Mouse (Mus musculus): Measurements from ENCODE around the gene Tns4. TPM values are rescaled to one million over a fixed set of nuclear protein-coding genes. Genes with fewer than 3 reads are reported as not detected.

Gene Tns4
- total RNA-seq, 2 experiments from 2014 or later: not detected

DNA sequence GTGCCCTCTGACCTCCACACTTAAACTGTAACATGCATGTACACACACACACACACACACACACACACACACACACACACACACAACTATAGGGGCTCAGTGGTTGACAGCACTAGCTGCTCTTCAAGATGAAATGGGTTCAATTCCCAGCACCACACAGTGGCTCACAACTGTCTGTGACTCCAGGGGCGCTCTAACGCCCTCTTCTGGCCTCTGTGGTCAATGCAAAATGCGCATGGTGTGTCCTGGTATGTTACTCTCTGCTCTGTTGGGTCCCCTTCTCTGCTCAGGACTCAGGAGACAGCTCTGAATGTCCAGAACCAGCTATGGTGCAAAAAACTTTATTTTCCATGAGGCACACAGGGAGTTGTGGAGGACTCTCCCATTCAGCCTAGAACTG, 23.8 kb downstream of the Tns4 start:
- ATAC-seq (replicated peaks; ENCODE audit: low FRiP score, low TSS enrichment, poor library complexity, severe bottlenecking): 0 out of 2 replicates have a peak, but pooled peaks have one; percentile 34

DNA sequence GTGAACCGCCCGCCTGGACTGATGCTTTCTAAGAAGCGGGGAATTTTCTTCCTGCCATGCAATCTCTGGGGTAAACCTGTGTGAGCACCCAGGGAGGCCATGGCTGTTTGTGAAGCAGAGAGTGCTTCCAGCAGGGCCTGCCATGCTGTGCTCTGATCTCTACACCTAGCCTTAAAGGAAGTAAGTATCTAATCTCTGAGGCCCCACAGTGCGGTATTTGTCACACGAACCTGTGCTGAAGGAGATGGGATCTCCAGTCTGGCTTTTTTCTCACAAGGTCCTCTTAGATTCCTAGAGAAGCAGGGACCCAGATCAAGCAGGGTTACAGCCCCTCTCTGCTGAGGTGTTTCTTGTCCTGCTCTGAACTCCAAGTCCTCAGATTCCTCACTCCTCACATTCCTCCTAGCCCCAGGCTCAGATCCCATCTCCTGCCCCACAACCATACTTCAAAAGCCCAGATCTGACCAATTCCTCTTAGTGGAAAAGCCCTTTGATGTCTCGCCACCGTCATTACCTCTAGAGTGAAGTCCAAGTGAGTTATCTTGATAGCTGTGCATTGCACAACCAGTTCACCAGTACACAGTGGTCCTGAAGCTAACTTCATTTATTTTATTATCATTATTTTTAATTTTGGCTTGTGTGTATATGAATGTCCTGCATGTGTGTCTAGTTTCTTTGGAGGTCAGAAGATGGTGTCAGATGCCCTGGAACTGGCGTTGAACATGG, 25.5 kb downstream of the Tns4 start:
- no peak for ATAC-seq (replicated peaks; ENCODE audit: low FRiP score, low TSS enrichment, poor library complexity, severe bottlenecking)

DNA sequence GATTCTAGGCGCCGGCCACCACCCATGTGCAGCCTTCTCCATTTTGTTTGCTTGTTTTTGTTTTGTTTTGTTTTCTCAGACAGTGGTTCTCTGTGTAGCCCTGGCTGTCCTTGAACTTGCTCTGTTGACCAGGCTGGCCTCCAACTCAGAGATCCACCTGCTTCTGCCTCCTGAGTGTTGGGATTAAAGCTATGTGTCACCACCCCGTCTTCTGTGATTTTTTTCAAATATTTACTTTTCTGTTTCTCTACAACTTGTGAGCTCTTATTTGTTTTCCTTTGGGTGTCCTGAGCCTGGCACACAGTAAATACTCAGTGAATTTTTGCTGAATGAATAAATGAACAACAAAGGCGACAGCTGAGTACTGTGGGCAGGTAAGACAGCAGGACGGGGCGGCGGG, 26.4 kb downstream of the Tns4 start:
- no peak for ATAC-seq (replicated peaks; ENCODE audit: low FRiP score, low TSS enrichment, poor library complexity, severe bottlenecking)

DNA sequence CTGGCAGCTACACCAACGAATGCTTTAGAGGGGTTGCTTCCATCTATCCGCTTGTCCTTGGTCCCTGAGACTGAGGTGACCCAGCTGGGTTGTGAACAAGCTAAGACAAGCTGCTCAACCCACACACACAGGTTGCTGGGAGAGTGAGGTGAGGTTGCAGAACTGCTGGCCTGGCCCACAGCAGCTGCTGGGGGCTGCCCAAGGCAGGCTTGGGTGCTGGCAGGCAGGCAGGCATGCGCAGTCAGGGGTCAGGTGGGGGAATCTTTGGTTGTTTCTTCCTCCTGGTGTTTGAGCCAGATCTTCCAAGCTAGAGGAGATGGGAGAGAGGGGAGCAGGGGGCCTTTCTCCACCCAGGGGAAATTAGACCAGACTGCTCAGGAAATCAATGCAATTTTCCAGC, 28.7 kb downstream of the Tns4 start:
- ATAC-seq (replicated peaks; ENCODE audit: low FRiP score, low TSS enrichment, poor library complexity, severe bottlenecking): no peak

DNA sequence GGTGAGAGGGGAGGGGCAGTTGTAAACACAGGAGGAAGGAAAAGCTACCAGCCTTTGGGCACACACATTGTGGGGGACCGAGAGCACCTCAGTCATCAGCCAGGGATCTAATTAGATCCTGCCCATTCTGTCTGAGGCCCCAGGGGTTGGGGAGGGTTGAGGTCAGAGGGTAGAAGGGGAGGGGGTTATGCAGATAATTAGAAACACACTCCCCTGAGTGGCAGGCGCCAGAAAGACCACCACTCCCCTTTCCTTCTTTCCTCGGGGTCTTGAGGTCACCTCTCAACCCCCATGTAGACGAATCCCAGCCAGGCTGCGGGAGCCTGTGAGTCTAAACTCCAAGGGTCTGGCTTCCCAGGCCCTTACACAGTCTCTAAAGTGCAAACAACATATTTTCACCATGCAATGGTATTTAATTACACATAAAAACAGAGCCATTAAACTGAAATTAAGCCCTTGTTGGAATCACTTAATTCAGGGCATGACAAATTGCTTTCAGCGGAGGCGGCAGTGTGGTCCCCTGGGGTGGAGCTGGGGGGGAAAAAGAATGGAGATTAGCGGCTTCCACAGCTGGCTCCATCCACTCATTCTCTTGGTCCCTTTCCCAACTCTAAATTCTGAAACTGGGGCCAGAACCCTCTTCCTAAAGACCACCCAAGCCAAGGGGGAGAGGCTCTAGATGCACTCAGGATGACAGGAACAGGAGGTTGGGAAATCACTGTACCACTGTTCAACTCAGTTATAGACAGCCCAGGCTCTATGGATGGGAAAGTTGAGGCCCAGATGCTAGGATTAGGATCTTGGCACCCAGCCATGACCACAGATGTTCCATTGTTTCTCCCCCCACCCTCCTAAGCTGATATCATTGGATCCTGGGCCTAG, 33.3 kb downstream of the Tns4 start:
- no peak for ATAC-seq (replicated peaks; ENCODE audit: low FRiP score, low TSS enrichment, poor library complexity, severe bottlenecking)

DNA sequence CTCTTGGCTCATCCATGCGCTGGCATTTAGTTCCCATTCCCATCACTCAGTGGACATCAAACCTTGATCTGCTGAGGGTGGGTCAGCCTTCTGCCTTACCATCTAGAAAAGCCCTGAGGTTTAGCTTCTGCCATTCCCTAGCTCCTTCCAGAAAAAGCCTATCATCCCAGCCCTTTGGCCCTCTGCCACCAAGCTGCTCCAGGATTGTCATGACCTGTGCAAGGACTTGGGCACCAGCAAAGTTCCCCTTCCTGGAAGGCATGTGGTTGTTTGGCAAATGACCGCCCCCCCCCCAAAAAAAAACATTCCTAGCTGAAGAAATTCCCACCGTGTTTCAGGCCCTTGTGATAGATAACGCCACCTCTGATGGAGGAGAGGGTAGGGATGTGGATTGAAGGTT, 34.0 kb downstream of the Tns4 start:
- ATAC-seq (replicated peaks; ENCODE audit: low FRiP score, low TSS enrichment, poor library complexity, severe bottlenecking): no peak

DNA sequence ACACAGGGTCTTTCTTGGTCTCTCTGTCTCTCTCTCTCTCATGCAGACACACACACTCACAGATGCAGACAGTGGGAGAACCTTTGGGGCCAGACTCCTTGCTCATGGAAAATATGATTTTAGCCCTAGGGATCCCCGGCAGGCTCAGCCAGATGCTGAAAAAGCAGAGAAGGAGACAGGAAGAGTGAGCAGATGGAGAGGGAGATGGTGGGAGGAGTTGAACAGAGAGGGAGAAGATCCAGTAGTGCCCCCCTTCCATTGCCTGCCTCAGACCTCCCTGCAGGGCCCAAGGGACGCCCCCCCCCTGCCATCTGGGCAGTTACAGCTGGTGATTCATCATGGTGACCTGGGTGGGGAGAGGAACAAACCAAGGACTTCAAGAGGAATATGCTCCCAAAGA, 41.5 kb downstream of the Tns4 start:
- ATAC-seq (replicated peaks; ENCODE audit: low FRiP score, low TSS enrichment, poor library complexity, severe bottlenecking): no peak

DNA sequence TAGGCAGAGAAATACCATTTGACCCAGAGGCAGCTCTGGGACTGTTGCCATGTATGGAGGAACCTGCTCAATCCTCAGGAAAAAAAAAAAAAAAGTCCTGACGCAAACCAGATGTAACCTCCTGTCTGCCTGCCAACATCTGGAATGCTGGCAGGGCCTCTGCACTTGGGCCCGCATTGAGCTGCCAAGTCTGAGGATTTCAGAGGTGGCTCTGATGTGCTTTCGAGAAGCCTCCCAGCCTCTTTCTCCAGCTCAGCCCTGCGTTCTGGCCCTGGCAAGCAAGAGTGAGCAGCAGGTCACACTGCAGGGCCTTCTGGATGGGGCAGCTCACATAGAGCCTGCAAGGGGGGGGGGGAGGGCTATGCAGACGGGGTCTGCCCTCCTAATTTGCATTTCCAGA, 42.0 kb downstream of the Tns4 start:
- ATAC-seq (replicated peaks; ENCODE audit: low FRiP score, low TSS enrichment, poor library complexity, severe bottlenecking): no peak

DNA sequence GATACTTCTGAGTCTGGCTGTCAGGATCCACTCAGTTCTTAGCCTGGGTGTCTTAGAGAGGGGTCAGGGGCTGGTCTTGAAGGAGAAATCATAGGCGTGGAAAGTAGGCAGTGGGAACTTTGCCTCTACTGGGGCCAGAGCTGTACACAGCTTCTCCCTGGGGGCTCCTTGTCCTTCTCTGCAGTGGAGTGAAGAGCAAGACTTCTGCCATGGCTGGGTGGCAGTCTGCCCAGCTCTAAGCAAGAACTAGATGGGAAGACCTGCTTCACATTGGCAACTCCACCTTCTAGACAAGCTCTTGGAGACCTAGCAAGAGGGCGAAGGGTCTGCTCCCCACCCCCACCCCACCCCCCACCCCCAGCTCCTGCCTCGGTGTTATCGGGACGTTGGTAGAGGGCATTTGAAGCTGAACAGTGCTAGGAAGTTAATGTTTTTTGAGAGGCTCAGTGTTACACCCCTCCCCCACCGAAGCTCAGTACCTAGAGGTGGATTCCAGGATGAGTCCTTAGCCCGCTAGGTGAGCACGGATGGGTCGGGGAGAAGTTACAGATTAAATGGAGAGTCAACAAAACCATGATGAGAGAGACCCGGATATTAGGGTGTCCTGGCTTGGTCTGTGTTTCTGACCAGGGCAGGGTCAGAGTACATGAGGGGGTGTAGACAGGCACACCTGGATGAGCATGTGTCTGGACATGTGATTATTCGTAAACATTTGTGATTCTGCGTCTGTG, 43.8 kb downstream of the Tns4 start:
- ATAC-seq (replicated peaks; ENCODE audit: low FRiP score, low TSS enrichment, poor library complexity, severe bottlenecking): no peak

DNA sequence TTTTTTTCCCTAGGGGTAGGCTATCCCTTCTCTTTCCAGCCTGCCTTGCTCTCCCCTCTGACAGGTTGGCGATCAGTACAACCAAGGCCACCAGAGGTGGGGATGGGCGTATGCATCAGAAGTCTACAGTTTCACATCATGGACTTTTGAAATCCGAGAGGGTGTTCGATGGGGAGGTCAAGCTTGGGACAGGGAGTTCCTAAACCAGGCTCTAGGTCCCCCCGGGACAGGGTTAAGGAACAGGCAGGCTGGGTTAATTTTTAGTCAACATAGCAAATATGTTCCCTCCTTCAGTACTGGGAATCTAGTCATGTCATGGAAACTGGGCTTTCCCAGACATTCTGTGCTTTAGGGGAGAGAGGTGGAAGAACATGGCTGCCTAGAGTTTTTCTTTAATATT, 44.8 kb downstream of the Tns4 start:
- ATAC-seq (replicated peaks; ENCODE audit: low FRiP score, low TSS enrichment, poor library complexity, severe bottlenecking): no peak

DNA sequence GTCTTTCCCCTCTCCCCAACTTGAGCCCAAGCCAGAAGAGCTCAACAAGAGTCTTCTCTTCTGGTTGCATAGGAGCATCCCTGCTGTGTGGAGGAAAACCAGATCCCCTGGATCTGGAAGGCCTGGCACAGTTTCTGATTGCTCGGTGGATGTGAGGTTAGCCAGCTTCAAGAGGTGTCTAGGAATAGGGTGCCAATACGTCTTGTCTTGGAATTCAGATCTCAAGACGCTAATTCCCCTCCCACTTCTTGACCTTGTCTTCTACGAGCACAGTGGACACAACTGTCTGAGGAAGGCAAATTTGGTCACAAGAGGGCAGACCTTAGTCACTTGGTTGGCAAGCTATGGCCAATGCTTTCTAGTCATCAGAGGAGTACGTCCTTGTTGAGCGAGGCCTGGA, 45.5 kb downstream of the Tns4 start:
- ATAC-seq (replicated peaks; ENCODE audit: low FRiP score, low TSS enrichment, poor library complexity, severe bottlenecking): no peak

DNA sequence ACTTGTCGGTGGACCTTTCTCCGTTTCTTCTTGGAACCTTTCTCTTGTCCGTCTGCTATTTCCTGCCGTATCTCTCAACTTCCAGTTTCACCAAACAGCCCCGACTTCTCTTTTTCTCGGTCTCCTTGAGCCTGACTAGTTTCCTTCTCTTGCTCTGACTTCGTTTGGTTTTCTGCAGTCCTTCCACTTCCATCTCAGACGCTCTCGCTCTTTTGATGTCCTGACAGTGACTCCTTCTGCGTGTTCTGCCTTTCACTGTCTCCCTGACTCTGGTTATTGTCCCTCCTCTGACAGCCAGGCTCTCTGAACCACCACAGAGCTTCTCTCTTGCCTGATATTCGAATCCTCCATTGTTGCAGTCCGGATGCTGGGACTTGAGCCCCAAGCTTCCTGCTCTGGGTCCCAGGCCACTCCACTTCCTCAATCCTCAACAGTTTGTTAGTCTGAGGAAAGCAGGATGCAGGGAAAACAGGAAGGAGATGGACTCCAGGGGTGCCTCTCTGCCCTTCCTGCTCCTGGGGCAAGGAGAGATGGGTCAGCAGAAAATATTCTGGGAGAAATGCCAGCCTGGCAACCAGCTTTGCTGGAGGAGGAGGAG, 46.2 kb downstream of the Tns4 start:
- ATAC-seq (replicated peaks; ENCODE audit: low FRiP score, low TSS enrichment, poor library complexity, severe bottlenecking): no peak

DNA sequence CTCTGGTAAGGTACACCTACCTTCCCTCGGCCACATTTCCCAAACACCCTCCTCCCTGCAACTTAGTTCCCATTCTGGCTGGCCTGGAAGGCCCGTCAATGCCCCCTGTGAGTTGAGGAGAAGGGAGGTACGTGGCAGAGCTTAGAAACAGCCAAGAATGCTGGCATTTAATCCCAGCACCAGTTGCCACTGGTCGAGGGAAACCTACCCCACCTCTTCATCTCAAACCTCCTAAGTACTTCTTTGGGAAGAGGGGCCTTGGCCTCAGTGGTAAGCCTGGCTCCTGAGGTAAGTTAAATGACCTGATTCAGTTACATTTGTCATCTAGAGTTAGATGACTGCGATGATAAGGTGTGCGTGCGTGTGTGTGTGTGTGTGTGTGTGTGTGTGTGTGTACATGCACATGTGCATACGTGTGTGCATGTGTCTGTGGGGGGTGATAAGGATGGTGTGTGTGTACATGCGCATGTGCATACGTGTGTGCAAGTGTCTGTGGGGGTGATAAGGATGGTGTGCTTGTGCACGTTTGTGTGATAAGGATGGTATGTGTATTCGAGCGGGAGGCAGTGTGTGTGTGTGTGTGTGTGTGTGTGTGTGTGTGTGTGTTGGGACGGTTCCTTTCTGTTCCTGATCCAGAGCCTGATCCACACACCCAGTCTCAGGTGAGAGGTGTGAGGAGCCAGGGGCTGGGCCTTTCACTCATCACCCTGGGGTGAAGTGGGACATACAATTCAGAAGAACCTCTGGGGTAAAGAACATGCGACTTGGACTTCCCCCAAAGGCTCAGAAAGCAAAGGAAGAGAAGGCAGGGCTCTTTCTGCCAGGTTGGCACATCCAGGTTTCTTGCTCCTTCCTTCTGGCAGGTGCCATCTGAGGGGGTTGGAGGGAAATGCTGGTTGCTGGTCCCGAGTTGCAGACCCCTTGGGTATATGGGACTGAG, 47.0 kb downstream of the Tns4 start:
- ATAC-seq (replicated peaks; ENCODE audit: low FRiP score, low TSS enrichment, poor library complexity, severe bottlenecking): no peak

DNA sequence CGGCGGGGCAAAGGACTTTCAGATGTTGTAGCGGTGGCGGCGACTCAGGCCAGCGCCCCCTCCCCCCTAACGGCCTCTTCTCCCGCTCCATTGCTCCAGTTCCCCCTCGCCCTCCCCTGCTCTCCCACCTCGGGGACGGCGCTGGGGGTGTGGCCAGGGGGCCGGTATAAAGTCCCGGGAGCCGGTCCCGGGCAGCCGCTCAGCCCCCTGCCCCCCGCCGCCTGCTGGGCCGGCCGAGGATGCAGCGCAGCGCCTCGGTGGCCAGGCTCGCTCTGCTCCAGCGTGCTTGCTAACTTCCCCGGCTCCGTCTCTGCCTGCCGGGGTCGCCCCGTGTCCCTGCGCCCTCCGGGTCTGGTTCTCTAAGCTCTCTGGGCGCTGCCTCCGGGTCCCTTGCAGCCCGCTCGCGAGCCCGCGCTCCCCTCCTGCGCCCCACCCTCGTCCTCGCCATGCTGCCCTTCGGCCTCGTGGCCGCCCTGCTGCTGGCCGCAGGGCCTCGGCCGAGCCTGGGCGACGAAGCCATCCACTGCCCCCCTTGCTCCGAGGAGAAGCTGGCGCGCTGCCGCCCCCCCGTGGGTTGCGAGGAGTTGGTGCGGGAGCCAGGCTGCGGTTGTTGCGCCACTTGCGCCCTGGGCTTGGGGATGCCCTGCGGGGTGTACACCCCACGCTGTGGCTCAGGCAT, 47.9 kb downstream of the Tns4 start, which contains the start of gene Igfbp4:
Gene Igfbp4, plus strand, starts transcription at position 194 of the 679 bp plus-strand sequence.
- ATAC-seq (replicated peaks; ENCODE audit: low FRiP score, low TSS enrichment, poor library complexity, severe bottlenecking): no peak

DNA sequence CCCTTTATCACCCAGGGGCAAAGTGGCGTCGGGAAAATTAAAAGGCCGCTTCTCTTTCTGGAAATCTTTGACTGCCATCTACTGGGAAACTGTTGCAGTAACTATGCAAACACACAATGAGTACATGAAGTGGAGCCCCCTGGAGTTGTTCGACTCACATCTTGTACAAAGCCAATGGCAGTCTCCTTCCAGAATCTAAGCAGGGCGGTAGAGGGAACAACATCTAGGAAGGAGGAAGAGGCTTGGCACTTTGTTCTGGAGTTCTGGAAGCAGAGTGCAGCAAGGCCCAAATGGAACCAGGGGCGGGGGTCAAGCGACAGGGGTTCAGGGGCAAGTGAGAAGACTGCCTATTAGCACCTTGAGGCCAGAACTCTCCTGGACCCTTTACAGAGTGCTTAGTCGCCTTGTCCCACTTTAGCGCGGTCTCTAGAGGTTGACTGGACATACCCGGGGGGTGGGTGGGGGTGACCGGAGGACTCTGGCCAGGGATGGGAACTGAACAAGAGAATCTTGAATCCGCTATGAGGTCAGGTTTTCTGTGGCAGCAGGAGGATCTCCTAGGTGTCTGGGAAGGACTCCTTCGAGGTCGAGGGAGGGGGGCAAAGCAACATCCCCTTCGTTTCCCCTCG, 48.6 kb downstream of the Tns4 start:
- ATAC-seq (replicated peaks; ENCODE audit: low FRiP score, low TSS enrichment, poor library complexity, severe bottlenecking): no peak

DNA sequence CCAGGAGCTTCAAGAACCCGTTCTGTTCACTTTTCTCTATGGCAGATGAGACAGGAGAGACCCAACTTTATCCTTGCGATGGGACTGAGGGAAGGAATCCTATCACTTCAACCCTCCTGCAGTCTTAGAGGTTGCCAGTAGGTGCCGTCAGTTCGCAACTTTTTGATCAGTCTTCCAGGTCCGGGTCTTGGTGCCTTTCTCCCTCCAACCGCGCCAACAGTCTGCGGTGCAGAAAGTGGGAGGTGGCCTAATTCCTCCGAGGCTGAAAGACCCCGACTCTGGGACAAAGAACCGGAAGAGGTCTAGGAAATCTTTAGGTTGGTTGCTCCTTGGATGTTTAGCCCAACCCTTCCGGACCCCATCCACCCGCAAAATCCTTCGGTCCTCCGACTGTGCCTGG, 49.3 kb downstream of the Tns4 start:
- ATAC-seq (replicated peaks; ENCODE audit: low FRiP score, low TSS enrichment, poor library complexity, severe bottlenecking): peak; percentile 81

DNA sequence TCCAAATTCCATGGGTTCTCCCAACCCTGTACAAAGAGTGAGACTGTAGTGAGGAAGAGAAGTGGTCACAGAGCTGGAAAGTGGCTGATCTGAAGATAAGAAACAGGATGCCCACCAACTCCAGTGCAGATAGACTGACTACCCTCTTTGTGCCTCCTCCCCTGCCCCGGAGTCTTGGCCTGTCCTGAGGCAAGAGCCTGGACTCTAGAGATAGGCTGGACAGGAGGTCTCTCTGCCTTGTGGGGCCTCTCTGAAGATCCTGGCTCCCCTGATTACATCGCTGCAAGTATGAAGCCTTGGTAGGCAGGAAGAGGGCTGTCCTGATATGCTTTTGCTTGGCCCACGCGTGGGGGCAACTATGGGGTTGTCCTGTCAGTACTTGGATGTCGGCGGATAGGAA, 52.9 kb downstream of the Tns4 start:
- ATAC-seq (replicated peaks; ENCODE audit: low FRiP score, low TSS enrichment, poor library complexity, severe bottlenecking): no peak

DNA sequence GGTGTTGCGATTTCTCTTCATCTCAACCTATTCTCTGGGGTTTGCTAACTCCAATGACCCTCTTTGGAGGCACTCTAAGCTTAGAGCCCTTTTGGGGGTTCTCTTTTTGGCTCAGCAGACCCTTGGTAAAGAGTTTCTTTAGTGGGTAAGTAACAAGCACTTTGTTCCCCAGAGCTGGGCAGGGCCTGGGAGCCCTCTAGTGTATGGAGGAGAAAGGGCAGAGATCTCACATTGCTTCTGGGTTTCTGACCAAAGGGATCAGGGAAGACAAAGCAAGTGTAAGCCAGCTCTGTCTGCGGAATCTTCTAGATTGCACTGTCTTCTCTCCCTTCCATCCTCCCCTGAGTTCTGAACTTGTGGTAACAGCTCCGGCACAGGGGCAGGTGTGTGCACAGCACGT, 53.8 kb downstream of the Tns4 start:
- 0 out of 2 replicates have a peak, but pooled peaks have one; percentile 32 for ATAC-seq (replicated peaks; ENCODE audit: low FRiP score, low TSS enrichment, poor library complexity, severe bottlenecking)

All from megakaryocyte-erythroid progenitor cell, adult 5-6 weeks (primary cell).